Mouse (Mus musculus): ENCODE results near the gene Rab5c.

The Rab5c gene

DNA sequence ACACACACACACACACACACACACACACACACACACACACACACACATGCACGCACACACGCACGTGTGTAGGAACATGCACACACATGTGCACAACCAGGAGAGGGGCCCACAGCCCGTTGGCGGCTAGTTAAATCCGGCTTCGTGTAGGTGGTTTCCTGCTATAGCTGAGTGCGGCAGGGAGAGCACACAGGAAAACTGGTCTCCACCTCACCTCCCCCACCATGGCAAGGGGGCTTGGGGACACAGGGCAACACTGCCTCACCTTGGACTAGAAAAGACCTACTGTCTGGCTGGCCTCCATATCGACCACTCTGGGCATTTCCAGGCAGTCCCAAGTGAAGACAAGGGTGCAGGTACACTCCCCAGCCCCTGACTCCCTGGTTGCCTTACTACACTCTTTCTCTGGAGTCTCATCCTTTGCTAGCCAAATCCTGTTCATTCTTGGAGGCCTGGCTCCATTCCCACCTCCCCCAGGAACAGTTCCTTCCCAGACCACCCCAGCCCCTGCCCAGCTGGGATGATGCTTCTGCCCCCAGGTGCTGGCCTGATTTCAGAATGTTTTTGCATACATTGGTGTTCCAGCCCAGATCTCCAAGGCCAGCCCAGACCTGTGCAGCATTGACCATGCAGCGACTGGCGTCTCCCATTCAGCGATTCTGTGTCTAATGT, 16.1 kb upstream of the Rab5c start:
- no peak for DNase-seq (ENCODE audit: low spot score in 2 of 2)

DNA sequence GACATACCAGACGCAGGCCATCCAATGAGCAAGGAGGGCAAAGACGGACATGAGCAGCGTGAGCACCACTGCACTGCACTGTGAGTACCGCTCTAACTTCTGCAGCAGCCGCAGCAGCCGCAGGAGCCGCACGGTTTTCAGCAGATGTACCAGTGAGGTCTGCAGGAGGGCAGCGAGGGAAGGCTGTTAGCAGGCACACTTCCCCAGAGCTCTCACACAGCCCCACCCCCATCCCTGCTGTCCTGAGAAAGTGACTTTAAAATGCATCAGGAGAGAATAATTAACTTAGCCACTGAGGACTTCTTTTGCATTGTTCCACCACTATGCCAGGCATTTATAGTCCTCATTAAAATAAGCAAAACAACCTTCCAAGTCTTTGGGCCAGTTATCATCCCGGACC, 14.3 kb upstream of the Rab5c start:
- DNase-seq (ENCODE audit: low spot score in 2 of 2), result no peak

DNA sequence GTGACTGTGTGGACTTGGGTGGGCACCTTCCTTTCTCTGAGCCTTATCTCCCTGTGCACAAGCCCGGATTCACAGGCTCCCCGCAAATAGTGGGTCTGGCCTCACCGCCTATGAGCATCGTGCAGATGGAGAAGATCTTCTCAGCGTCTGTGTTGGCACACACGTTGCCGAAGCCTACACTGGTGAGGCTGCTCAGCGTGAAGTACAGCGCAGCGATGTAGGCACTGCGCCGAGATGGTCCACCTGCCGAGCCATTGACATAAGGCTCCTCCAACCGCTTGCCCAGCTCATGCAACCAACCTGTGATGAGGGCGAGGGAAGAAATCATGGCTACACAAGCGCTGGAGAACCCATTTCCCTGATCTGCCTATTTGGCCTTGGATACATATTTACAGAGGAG, 12.1 kb upstream of the Rab5c start:
- DNase-seq (ENCODE audit: low spot score in 2 of 2), result no peak

DNA sequence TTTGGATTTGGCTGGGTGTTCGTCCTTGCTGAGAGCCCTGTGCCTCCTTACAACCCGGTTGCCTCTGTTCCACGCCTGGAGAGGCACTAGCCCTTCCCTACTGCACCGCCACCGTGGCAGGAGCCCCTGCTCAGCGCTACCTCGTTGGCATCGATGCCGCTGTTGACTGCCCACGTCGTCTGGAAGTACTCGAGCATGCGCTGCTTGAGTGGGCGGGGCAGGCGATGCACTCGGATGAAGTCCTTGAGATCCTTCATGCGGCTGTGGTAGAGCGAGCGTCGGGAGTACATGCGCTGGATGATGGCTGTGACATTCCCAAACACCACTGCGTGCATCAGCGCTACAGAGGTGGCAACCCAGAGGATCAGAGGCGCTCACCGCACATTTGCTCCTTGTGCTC, 11.5 kb upstream of the Rab5c start:
- no peak for DNase-seq (ENCODE audit: low spot score in 2 of 2)

DNA sequence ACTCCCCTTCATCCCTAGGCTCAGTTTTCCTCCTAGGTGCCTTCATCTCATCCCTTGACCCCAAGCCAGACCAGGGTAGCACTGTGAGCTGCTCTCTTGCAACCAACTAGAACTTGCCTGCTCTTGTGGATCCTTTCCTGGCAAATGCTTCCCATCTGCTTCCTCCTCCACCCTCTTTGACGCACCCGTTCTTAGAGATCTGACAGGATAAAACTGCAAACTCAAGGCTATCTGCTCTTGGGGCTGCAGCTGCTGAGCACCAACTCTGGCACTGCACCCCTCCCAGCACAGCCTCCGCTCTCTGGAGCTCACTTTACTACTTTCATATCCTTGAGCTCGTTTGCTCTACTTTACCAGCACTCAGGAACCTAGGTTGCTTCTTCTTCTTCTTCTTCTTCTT, 10.6 kb upstream of the Rab5c start:
- no peak for DNase-seq (ENCODE audit: low spot score in 2 of 2)

DNA sequence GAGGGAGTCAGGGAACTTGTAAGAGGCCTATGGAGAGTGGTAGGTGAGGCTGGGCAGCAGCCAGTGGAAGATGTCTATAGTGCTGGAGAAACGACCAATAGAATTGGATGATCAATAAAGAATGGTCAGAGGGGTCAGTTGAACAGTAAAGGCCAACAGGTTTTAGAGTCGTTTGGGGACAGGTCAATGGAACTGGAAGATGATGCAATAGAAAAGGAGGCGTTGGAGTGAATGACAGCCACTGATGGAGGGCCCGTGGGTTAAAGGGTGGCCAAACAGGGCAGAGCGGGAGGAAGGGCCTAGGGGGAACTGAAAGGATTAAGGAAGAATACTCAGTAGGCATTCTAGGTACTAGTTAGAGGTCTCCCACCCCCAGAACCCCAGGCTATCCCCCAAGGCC, 9.1 kb upstream of the Rab5c start:
- DNase-seq (ENCODE audit: low spot score in 2 of 2), result no peak

DNA sequence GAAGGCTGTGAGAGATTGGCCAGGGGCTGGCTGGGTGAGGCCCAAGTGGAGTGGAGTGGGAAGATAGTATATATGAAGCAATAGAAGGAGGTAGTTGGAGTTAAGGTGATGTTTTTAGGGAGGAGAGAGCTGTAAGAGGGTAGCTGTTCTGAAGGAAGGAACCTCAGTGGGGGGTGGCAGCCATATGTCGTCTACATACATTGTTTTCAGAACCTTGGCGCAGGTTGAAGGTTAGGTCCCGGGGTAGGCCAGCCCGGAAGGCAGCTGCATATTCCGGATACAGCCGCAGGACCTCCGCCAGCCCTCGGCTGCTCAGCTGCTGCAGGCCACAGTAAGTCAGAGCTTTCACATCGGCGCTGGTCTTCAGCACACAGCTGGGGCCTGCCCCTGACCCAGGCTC, 8.5 kb upstream of the Rab5c start:
- no peak for DNase-seq (ENCODE audit: low spot score in 2 of 2)

DNA sequence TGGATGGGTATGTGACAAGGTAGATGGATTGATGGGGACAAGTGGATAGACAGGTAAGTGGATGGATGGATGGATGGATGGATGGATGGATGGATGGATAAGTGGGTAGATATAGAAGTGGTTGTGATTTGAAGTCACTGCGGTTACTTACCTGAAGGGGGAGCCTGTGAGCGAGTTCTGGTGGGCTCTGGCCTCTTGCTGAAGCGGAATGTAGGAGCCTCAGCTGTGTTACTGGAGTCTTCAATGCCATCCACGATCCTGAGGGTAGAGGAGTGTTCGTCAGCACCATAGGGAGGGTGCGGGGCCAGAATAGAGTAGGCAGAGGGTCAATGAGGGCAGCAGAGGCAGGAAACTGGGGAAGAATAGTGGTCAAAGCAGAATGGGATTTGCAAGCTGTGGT, 7.1 kb upstream of the Rab5c start:
- DNase-seq (ENCODE audit: low spot score in 2 of 2), result no peak

DNA sequence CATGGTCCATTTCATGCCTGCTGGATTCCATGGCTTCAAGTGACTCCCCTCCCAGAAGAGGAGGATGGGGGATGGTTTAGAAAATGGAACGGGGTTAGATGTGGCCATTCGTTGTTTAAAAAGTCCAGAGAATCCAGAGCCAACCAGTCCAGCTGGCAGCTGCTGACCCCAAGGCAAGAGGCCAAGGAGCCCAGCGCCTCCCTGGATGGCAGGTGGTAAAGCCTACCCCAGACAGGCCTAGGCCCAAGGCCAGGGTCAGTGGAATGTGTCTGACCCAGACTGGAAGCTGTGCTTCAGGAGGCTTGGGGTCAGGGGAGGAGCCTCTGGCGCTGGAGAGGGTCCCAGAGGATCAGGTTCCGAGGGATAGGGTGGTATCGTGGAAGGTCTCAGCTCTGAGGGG, 3.3 kb upstream of the Rab5c start:
- DNase-seq (ENCODE audit: low spot score in 2 of 2), result peak in 1 of 2 experiments; percentile 47

DNA sequence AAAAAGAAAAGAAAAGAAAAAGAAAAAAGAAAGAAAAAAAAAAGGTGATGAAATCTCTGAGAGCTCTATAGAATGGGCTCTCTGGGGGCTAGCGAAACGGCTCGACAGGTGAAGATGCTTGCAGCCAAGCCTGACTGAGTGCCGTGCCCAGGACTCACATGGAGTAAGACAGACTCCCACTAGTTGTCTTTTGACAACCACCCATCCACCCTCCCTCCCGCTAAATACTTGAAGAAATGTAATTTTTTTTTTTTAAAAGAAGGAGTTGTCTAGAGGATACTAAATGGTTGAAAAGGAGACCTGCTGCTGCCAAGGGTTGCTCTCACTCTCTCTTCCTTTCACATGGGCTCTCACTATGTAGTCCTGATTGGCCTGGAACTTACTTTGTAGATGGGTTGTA, 734 bp upstream of the Rab5c start:
- DNase-seq (ENCODE audit: low spot score in 2 of 2), result no peak

DNA sequence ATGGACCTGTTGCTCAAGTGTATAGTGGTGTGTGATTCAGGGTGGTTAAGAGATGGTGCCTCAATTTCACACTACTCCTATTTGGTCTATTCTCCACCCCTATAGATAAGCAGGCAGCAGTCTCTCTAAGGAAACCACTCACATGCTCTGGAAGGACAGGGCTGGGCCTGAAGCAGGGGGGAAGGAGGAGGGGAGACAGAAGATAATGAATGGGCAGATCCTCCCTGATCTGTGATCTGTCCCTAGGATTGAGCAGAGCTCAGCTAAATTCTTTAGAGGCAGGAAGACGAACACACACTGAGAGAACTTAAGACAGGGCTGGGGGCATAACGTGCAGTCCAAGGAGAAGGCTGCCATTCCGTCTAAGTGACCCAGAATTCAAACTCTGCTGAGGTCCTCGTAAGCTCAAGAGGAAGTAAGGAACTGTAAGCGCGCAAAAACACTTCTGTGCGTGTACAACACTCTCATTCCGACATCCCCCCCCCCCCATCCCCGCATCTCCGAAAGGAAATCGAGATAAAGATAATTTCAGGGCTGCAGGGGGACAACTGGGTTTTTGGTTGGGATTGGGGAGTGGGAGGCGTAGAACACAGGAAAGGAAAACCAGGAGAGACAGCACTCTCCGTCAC, 796 bp downstream of the Rab5c start:
- no peak for DNase-seq (ENCODE audit: low spot score in 2 of 2)

DNA sequence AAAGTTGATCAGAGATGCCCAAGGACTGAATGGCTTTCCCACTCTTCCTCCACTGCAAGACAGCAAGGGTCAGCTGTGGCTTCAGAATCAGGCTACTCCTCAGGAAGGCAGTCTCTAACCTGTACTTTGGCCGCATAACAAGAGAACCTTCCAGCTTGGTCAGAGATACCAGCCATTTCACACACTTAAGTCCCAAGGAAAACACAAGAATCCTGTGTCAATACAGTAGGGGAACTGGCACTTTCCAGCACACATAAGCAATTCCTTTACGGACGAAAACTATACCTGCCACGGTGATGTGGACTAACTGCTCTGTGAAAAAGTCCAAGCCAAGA, 1.3 kb downstream of the Rab5c start:
- no peak for DNase-seq (ENCODE audit: low spot score in 2 of 2)

DNA sequence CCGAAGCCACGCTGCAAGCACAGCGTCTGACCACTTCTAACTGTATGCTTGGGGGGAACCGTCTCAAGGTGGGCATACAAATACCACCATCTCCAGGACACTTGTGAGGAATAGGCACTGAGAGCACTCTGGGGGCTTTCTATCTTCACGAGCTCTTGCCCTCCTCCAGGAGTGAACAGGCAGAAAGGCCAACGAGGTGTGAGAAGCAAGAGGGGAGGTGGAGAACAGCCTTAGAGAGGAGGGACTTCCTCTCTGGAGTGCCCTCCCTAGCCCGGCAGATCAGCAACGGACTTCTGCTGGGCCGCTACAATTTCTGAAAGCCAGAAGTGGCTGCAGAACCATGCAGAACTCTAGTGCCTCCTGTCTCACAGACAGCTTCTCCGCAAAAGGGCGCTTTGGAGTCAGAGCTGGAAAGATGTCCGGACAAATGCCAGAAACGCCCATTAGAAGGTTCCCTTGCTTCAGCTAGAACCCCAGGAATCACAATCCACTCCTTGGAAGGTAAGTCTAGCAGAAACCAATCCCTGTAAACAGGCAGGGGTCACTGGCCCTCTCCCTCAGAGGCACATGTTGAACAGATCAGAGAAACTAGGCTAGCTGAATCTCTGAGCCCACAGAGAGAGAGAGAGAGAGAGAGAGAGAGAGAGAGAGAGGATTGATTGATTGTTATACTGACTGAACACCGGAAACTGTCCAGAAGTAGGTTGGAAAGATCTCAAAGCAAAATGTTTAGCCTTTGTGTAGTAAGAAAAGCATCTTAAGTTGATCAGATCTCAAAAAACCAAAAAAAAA, 1.9 kb downstream of the Rab5c start:
- DNase-seq (ENCODE audit: low spot score in 2 of 2), result no peak

DNA sequence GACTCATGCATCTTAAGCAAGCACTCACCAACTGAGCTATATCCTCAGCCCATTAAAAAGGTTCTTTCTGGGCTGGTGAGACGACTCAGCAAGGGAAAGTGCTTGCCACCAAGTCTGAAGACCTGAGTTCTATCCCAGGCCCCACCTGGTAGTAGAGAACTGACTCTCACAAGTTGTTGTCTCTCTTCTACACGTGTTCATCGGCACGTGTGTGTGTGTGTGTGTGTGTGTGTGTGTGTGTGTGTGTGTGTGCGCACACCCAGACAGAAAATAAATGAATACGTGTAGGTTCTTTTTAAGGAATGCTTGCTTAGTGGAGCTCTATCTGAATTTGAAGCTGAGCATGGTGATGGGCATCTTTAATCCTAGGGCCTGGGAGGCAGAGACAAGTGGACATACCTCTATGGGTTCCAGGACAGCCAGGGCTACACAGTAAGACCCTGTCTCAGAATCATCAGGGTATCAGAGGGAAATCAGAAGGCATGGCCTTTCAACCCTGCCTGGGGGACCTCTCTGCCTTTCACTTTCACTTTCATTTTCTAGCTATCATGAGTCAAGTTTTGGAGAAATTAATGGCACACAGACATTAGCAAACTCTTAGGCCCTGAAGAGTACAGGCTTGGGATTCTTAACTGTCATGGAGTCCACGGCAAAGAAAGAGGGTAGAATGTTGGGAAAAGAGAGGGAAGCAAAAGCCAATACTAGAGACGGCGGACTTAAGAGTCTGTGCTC, 2.7 kb downstream of the Rab5c start:
- no peak for DNase-seq (ENCODE audit: low spot score in 2 of 2)

DNA sequence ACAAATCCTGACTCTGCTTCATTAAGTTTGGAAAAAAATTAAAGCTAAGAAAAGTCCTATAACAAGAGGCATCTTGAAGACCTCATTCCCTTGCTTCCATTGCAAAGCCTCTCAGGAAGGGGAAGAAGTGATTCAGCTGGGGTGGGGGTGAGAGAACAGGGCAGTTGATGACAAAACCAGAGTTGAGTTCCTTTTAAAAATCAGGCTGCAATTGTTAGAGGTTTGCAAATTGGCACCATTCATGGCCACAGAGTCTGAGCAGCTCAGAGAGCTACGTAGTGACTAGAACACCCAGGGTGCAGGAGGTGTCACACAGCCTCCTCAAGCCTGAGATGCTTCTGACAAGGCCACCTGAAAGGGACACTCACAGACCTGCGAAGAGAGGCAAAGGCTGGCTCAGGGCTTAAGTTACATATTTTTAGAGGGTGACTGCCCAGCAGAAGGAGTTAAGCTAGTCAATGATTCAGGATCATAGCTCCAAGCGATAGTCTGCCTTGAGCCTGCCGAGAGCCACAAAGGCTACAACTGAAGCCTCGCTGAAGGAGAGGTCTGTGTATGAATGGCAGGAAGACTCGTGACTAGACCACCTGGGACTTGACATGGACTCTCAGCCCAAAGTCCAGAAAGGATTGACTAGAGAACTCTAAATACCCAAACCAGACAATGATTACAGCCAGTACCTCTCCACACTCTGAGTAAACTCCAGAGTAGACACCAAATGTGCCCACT, 7.4 kb downstream of the Rab5c start:
- DNase-seq (ENCODE audit: low spot score in 2 of 2), result no peak

DNA sequence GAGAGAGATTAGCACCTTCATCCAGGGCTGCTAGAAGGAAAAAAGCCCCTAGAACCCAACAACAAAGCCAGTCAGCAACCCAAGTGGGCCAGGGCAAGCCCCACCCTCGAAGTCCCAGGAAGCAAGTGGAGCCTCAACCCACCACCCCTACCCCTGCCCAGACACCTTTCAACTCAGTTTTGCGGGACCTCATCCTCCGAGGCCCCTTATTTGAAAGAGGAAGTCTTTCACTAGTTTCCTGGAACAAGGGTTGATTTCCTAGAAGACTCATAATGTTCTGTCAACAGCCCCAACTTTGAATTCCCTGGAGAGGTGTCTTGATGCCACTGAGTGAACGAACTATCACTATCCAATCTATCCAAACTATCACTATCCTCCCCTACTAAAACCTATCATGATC, 8.0 kb downstream of the Rab5c start:
- no peak for DNase-seq (ENCODE audit: low spot score in 2 of 2)

DNA sequence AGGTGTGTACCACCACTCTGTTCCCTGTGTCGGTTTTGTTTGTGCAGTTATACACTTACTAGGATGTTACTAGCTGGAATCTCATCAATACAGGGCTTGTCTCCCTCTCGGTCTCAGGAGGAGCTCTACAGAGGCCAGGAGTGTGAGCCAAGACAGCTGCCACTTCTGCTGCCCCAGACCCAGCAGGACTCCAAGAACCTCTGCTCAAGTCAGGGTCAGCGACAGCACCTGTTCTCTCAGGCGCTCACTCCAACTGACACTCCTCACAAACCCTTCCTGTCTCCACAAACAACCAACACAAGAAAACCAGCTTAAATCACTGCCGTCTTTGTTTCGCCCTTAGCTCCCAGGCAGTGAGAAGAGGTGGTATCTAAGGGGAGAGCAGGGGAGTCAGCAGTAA, 9.4 kb downstream of the Rab5c start:
- DNase-seq (ENCODE audit: low spot score in 2 of 2), result no peak

DNA sequence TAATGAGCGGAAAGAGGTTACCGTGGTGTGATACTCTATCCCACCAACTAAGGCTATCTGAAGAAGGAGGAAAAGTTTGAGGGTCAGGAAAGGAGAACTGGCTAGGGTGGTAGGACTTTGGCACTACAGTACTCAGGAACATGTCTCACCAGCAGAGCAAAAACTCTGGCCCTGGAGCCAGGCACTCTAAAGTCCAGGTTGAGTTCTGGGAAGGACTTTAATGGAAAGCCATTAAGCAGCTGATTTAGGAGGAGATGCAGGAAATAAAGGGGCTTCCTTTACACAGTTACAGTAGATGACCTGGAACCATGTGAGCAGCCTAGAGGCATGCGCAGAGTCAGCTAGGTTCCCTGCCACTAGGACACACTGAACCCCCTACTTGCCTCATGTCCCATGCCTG, 10.8 kb downstream of the Rab5c start:
- no peak for DNase-seq (ENCODE audit: low spot score in 2 of 2)

DNA sequence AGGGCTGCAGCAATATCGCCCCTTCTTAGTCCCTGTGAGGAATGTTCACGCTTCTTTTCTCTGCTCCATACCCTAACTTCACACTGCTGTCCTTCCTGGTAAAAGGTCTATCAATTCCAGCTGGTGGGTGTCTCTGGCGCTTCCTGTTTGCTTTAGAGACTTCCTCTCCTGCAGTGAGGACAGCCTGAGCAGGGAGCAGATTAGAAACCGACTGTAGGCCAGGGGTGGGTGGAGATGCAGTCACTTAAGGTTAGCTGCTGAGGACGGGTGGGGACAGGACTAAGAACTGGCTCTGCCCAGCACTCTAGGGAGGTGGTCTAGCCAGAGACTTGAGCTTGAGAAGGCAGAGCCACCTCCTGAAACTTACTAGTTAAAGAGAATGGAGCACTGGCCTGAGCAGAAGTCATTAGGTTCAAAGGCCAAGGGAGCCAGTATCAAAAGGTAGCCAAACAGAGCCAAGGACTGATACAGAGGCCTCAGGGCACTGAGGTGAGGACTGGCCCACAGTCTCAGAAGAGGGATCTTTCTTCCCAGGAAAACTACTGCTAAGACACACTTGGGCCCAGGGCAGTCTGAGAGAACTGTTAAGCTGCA, 13.0 kb downstream of the Rab5c start:
- no peak for DNase-seq (ENCODE audit: low spot score in 2 of 2)

DNA sequence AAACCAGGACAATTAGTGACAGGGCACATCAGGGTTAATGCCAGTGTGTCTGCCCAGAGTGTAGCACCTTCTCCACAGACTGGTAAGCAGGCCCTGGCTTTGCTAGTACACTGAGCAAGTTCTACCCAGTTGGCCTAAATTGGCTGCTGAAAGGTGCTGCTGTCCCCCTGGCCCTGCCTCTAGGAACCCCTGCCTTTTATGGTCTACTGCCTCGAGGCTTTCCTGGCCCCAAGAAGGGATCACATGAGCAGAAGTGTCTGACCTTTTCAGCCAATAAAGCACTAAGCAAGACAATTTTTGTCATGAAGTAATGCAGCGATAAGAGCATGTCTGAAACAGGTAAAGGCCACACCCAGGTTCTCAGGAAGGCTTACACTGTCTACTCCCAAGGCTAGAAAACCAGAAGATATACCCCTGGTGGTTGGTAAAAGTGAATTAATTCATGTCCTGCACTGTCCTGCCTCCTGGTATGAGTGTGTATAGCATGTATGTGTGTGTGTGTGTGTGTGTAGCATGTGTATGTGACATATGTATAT, 15.5 kb downstream of the Rab5c start:
- no peak for DNase-seq (ENCODE audit: low spot score in 2 of 2)

DNA sequence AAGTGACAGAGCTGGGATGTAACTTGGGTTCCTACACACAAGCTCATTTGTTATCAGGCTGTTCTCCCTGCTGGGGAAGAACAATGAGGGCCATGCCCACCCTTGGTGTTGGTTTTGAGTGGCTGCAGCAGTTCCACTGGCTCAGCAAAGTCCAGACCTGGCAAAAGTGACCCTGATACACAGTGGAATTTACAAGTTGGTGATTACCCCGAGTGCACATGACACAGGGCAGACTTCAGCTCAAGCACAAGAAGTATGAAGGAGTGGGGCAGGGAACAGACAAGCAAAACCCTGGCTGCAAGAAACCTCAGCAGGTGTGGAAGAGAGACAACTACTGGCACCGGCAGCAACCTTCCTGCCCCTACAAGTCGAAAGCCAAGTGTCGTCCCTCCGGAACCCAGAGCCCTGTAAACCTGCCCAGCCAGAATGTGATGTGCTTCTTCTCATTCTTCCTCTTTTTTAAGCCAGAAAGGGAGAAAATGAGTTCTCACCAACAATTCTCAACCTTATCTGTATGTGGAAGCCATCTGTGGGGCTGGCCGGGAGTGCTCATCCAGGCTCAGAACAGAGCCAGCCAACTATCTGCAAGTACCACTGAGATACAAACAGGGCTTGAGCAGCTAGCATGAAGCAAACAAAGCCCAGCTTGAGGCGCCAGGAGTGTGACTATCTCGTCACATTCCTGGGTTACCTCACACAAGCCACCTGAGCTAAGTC, 16.1 kb downstream of the Rab5c start:
- DNase-seq (ENCODE audit: low spot score in 2 of 2), result no peak

Data from urinary bladder, postnatal 36 days (tissue).